Mouse (Mus musculus): ENCODE measurements around the gene Ccs.

The Ccs gene

GRCm38 (mm10) chr19:4836096-4836495 is 3.0 kb downstream of the Ccs start:
- no peak for DNase-seq (ENCODE audit: low read depth)

- DNase-seq (ENCODE audit: low read depth): no peak
Measured at GRCm38 (mm10) chr19:4833977-4834376, 5.2 kb downstream of the Ccs start.

- DNase-seq (ENCODE audit: low read depth): no peak
Measured at GRCm38 (mm10) chr19:4829156-4829555, 10.0 kb downstream of the Ccs start.

GRCm38 (mm10) chr19:4828444-4829114 is 10.6 kb downstream of the Ccs start:
- no peak for DNase-seq (ENCODE audit: low read depth)

GRCm38 (mm10) chr19:4820678-4821303 is 18.3 kb downstream of the Ccs start:
- DNase-seq (ENCODE audit: low read depth): no peak

GRCm38 (mm10) chr19:4817182-4817835 is 21.8 kb downstream of the Ccs start:
- no peak for DNase-seq (ENCODE audit: low read depth)

GRCm38 (mm10) chr19:4813015-4813414 is 26.1 kb downstream of the Ccs start:
- peak; percentile 69 for DNase-seq (ENCODE audit: low read depth)

- DNase-seq (ENCODE audit: low read depth): peak; percentile 54
Measured at GRCm38 (mm10) chr19:4812334-4812949, 26.7 kb downstream of the Ccs start.

GRCm38 (mm10) chr19:4811909-4812242 is 27.3 kb downstream of the Ccs start:
- DNase-seq (ENCODE audit: low read depth): no peak

GRCm38 (mm10) chr19:4811063-4811908 is 27.8 kb downstream of the Ccs start, which contains the start of the genes Gm21992 and Rbm14:
Gm21992 (minus strand) TSS chr19:4811612.
Rbm14 (minus strand) TSS chr19:4811634.
- DNase-seq (ENCODE audit: low read depth): peak; percentile 99

GRCm38 (mm10) chr19:4810746-4811062 is 28.4 kb downstream of the Ccs start:
- DNase-seq (ENCODE audit: low read depth): no peak

- DNase-seq (ENCODE audit: low read depth): no peak
Measured at GRCm38 (mm10) chr19:4810309-4810708, 28.8 kb downstream of the Ccs start.

- no peak for DNase-seq (ENCODE audit: low read depth)
Measured at GRCm38 (mm10) chr19:4803283-4803682, 35.8 kb downstream of the Ccs start.

GRCm38 (mm10) chr19:4802691-4803091 is 36.4 kb downstream of the Ccs start:
- no peak for DNase-seq (ENCODE audit: low read depth)

GRCm38 (mm10) chr19:4799083-4799482 is 40.0 kb downstream of the Ccs start:
- no peak for DNase-seq (ENCODE audit: low read depth)

GRCm38 (mm10) chr19:4797846-4798245 is 41.3 kb downstream of the Ccs start:
- no peak for DNase-seq (ENCODE audit: low read depth)

GRCm38 (mm10) chr19:4795929-4796328 is 43.2 kb downstream of the Ccs start:
- DNase-seq (ENCODE audit: low read depth): no peak

- DNase-seq (ENCODE audit: low read depth): peak; percentile 99
Measured at GRCm38 (mm10) chr19:4793831-4794422, 45.2 kb downstream of the Ccs start, which contains the start of gene Rbm4. Rbm4 (minus strand) TSS chr19:4793901.

GRCm38 (mm10) chr19:4793281-4793830 is 45.8 kb downstream of the Ccs start:
- DNase-seq (ENCODE audit: low read depth): no peak

- no peak for DNase-seq (ENCODE audit: low read depth)
Measured at GRCm38 (mm10) chr19:4786313-4786712, 52.8 kb downstream of the Ccs start.

GRCm38 (mm10) chr19:4785206-4785605 is 53.9 kb downstream of the Ccs start:
- no peak for DNase-seq (ENCODE audit: low read depth)
